Mouse (Mus musculus): Measurements from ENCODE around the gene Jam3. TPM values are rescaled to one million over a fixed set of nuclear protein-coding genes. Genes with fewer than 3 reads are reported as not detected.

Jam3 gene
- polyA plus RNA-seq, 1 experiment, result 59.0 TPM

- Histone ChIP-seq H3K27ac (ENCODE audit: insufficient read depth, low read length) (no peak overlapping the region), H3K4me3 (ENCODE audit: insufficient read depth, low read length) (no peak overlapping the region), H3K4me1 (ENCODE audit: control insufficient read depth, insufficient read depth, low read length) (peaks cover 17% of the 10 kb centered on the region)
- no peak for TF ChIP-seq CTCF (IDR thresholded peaks at IDR 0.05; ENCODE audit: extremely low read depth, insufficient read depth, low read length)
- TF ChIP-seq POLR2A (IDR thresholded peaks at IDR 0.05; ENCODE audit: extremely low read depth, insufficient read depth, low read length), result no peak
Measured at GRCm38 (mm10) chr9:27108451-27108850, 46.8 kb downstream of the Jam3 start.

DNA sequence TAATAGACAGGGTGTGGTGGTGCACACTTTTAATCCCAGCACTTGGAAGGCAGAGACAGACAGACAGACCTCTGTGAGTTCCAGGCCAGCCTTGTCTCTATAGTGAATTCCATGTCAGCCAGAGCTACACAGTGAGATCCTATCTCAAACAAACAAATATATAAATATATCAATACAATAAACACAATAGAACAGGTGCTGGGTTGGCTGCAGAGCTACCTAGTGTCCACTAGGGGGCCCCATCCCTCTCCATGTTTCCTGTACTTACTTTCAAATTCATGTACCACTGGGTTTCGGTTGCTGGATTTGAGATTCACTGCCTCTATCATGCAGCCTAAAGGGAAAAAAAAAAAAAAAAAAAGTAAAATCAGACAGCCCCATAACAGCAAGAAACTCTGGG is 49.1 kb downstream of the Jam3 start:
- Histone ChIP-seq H3K27ac (ENCODE audit: insufficient read depth, low read length) (no peak overlapping the region), H3K4me3 (ENCODE audit: insufficient read depth, low read length) (no peak overlapping the region), H3K4me1 (ENCODE audit: control insufficient read depth, insufficient read depth, low read length) (peaks cover 14% of the 10 kb centered on the region)
- TF ChIP-seq POLR2A (IDR thresholded peaks at IDR 0.05; ENCODE audit: extremely low read depth, insufficient read depth, low read length) (no peak), CTCF (IDR thresholded peaks at IDR 0.05; ENCODE audit: extremely low read depth, insufficient read depth, low read length) (peak; percentile 70)

GRCm38 (mm10) chr9:27101466-27101865 is 53.8 kb downstream of the Jam3 start:
- TF ChIP-seq CTCF (IDR thresholded peaks at IDR 0.05; ENCODE audit: extremely low read depth, insufficient read depth, low read length) (no peak), POLR2A (IDR thresholded peaks at IDR 0.05; ENCODE audit: extremely low read depth, insufficient read depth, low read length) (no peak)
- no peak overlapping the region for H3K27ac ChIP-seq (ENCODE audit: insufficient read depth, low read length)
- no peaks in the 10 kb centered on the region for H3K4me1 ChIP-seq (ENCODE audit: control insufficient read depth, insufficient read depth, low read length)
- H3K4me3 ChIP-seq (ENCODE audit: insufficient read depth, low read length), result no peak overlapping the region

GRCm38 (mm10) chr9:27099474-27099873 is 55.7 kb downstream of the Jam3 start:
- no peak overlapping the region for H3K27ac ChIP-seq (ENCODE audit: insufficient read depth, low read length)
- TF ChIP-seq POLR2A (IDR thresholded peaks at IDR 0.05; ENCODE audit: extremely low read depth, insufficient read depth, low read length) (no peak), CTCF (IDR thresholded peaks at IDR 0.05; ENCODE audit: extremely low read depth, insufficient read depth, low read length) (no peak)
- H3K4me1 ChIP-seq (ENCODE audit: control insufficient read depth, insufficient read depth, low read length), result no peaks in the 10 kb centered on the region
- H3K4me3 ChIP-seq (ENCODE audit: insufficient read depth, low read length), result no peak overlapping the region

GRCm38 (mm10) chr9:27098557-27098956 is 56.7 kb downstream of the Jam3 start:
- H3K4me3 ChIP-seq (ENCODE audit: insufficient read depth, low read length), result no peak overlapping the region
- H3K27ac ChIP-seq (ENCODE audit: insufficient read depth, low read length), result no peak overlapping the region
- TF ChIP-seq POLR2A (IDR thresholded peaks at IDR 0.05; ENCODE audit: extremely low read depth, insufficient read depth, low read length), result no peak
- no peak for TF ChIP-seq CTCF (IDR thresholded peaks at IDR 0.05; ENCODE audit: extremely low read depth, insufficient read depth, low read length)
- no peaks in the 10 kb centered on the region for H3K4me1 ChIP-seq (ENCODE audit: control insufficient read depth, insufficient read depth, low read length)

DNA sequence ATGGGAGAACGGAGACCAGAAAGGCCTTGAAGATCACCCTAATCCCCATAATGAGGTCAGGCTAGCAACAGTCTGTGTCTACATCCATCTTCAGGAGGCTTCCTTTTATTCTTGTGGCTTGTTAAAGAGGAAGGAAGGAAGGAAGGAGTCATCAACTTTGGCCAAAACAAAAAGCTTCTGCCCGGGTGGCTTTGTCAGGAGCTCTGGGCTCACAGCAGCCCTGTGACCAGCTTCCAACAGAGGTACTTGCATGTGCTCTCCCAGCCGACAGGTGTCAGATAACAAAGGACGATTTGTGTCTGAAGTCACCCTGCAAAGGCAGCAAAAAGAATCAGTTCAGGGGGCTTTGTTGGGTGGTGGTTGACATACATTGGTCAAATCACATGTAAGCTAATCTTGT is 57.1 kb downstream of the Jam3 start:
- no peak for TF ChIP-seq CTCF (IDR thresholded peaks at IDR 0.05; ENCODE audit: extremely low read depth, insufficient read depth, low read length)
- no peak for TF ChIP-seq POLR2A (IDR thresholded peaks at IDR 0.05; ENCODE audit: extremely low read depth, insufficient read depth, low read length)
- no peaks in the 10 kb centered on the region for H3K4me1 ChIP-seq (ENCODE audit: control insufficient read depth, insufficient read depth, low read length)
- no peak overlapping the region for H3K4me3 ChIP-seq (ENCODE audit: insufficient read depth, low read length)
- H3K27ac ChIP-seq (ENCODE audit: insufficient read depth, low read length), result no peak overlapping the region

- Histone ChIP-seq H3K4me3 (ENCODE audit: insufficient read depth, low read length) (no peak overlapping the region), H3K27ac (ENCODE audit: insufficient read depth, low read length) (no peak overlapping the region), H3K4me1 (ENCODE audit: control insufficient read depth, insufficient read depth, low read length) (peaks cover 2% of the 10 kb centered on the region)
- no peak for TF ChIP-seq CTCF (IDR thresholded peaks at IDR 0.05; ENCODE audit: extremely low read depth, insufficient read depth, low read length)
- TF ChIP-seq POLR2A (IDR thresholded peaks at IDR 0.05; ENCODE audit: extremely low read depth, insufficient read depth, low read length), result no peak
Measured at GRCm38 (mm10) chr9:27092916-27093315, 62.3 kb downstream of the Jam3 start.

- peak overlapping the region; percentile 80; the same call in 1 of the 2 replicates for H3K27ac ChIP-seq (ENCODE audit: insufficient read depth, low read length)
Measured at GRCm38 (mm10) chr9:27090801-27091775, 64.1 kb downstream of the Jam3 start.

GRCm38 (mm10) chr9:27090134-27090533 is 65.1 kb downstream of the Jam3 start:
- no peak for TF ChIP-seq POLR2A (IDR thresholded peaks at IDR 0.05; ENCODE audit: extremely low read depth, insufficient read depth, low read length)
- TF ChIP-seq CTCF (IDR thresholded peaks at IDR 0.05; ENCODE audit: extremely low read depth, insufficient read depth, low read length), result no peak
- H3K27ac ChIP-seq (ENCODE audit: insufficient read depth, low read length), result no peak overlapping the region

More at GRCm38 (mm10) chr9:27090801-27091775, 64.1 kb downstream of the Jam3 start:
- TF ChIP-seq CTCF (IDR thresholded peaks at IDR 0.05; ENCODE audit: extremely low read depth, insufficient read depth, low read length) (no peak), POLR2A (IDR thresholded peaks at IDR 0.05; ENCODE audit: extremely low read depth, insufficient read depth, low read length) (no peak)
- peaks cover 4% of the 10 kb centered on the region for H3K4me1 ChIP-seq (ENCODE audit: control insufficient read depth, insufficient read depth, low read length)
- no peak overlapping the region for H3K4me3 ChIP-seq (ENCODE audit: insufficient read depth, low read length)

DNA sequence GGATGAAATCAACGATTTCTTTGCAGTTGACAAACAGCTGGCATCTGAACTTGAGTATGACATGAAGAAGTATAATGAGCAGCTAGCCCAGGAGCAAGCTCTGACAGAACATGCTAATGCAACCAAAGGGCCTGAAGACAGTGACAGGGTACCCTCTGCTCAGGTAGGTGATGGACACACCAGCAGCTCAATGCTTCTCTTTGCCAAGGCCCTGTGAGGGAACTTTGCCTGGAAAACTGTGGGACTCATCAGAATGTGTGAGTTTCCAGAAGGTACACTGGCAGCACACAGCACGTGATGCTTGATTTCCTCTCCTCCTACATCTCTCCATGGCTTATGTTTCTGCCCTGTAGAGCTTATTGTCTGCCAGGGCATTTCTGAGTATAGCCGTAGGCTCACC is 67.8 kb downstream of the Jam3 start:
- no peak for TF ChIP-seq CTCF (IDR thresholded peaks at IDR 0.05; ENCODE audit: extremely low read depth, insufficient read depth, low read length)
- TF ChIP-seq POLR2A (IDR thresholded peaks at IDR 0.05; ENCODE audit: extremely low read depth, insufficient read depth, low read length), result no peak
- H3K4me3 ChIP-seq (ENCODE audit: insufficient read depth, low read length), result no peak overlapping the region

More at GRCm38 (mm10) chr9:27090134-27090533, 65.1 kb downstream of the Jam3 start:
- Histone ChIP-seq H3K4me1 (ENCODE audit: control insufficient read depth, insufficient read depth, low read length) (peaks cover 4% of the 10 kb centered on the region), H3K4me3 (ENCODE audit: insufficient read depth, low read length) (no peak overlapping the region)

More for the DNA sequence above, 67.8 kb downstream of the Jam3 start:
- H3K4me1 ChIP-seq (ENCODE audit: control insufficient read depth, insufficient read depth, low read length), result peaks cover 4% of the 10 kb centered on the region
- no peak overlapping the region for H3K27ac ChIP-seq (ENCODE audit: insufficient read depth, low read length)

All from cortical plate, adult 2 months (tissue).